Comparison of ENCODE assay signal across 7 mouse cellular contexts in the genomic region with DNA sequence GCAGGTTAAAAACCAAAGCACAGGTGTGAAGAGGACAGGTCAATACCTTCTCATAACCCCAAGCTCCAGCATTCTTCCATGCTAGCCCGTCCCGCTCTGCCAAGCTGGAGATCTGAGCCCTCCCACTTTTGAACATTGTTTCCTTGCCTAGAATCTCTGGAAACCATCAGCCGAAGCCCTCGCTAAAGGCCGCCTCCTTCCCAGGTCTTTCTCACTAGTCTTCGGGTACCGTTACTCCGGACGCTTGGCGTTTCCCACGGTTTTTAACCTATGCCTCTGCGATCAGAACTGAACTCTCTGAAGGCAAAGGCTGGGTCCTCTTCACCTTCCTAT. TPM values are rescaled to one million over a fixed set of nuclear protein-coding genes. Genes with fewer than 3 reads are reported as not detected.
DNase-seq lines count a peak whose midpoint lies in the region; ATAC-seq and TF ChIP-seq lines count a peak whose summit lies in the region.

No protein-coding gene starts in this region.

- H3K4me1 ChIP-seq in lung, embryonic 15.5 days = peaks cover 13% of the 10 kb centered on the region
- H3K4me1 ChIP-seq in hindbrain, embryonic 11.5 days (replicated peaks; ENCODE audit: control insufficient read depth, insufficient read depth, low read length) = peaks cover 9% of the 10 kb centered on the region; the same call in 1 of the 2 replicates
- H3K4me1 ChIP-seq in liver, postnatal 0 days (ENCODE audit: insufficient read depth) = peaks cover 23% of the 10 kb centered on the region

- TF ChIP-seq EP300 in liver, postnatal 0 days (IDR thresholded peaks at IDR 0.05; ENCODE audit: low read depth) = no peak

- peak overlapping the region; percentile 92 for H3K9ac ChIP-seq in lung, embryonic 15.5 days
- peak overlapping the region; percentile 93 for H3K9ac ChIP-seq in hindbrain, embryonic 11.5 days (ENCODE audit: low read depth, low read length)
- peak overlapping the region; percentile 83 for H3K9ac ChIP-seq in liver, postnatal 0 days (replicated peaks)

- no peaks in the 10 kb centered on the region for H3K27me3 ChIP-seq in lung, embryonic 15.5 days
- H3K27me3 ChIP-seq in hindbrain, embryonic 11.5 days (ENCODE audit: control insufficient read depth, insufficient read depth, low read length) = no peaks in the 10 kb centered on the region
- H3K27me3 ChIP-seq in liver, postnatal 0 days (ENCODE audit: insufficient read depth, low read length) = no peaks in the 10 kb centered on the region

- DNase-seq in lung, postnatal 4 days = no peak
- peak; percentile 33 for DNase-seq in c-Kit-negative CD71-positive TER-119-positive erythroid progenitor cells, embryonic 14.5 days (ENCODE audit: low read depth, low spot score)
- no peak for DNase-seq in hindbrain, embryonic 11.5 days (ENCODE audit: low spot score)
- no peak for DNase-seq in liver, postnatal 0 days
- DNase-seq in urinary bladder, postnatal 4 days (ENCODE audit: low spot score in 2 of 2) = no peak
- DNase-seq in cerebellum, adult 11 months = no peak

- H3K27ac ChIP-seq in lung, embryonic 15.5 days = peak overlapping the region; percentile 77
- no peak overlapping the region for H3K27ac ChIP-seq in hindbrain, embryonic 11.5 days (ENCODE audit: low read depth, low read length)
- peak overlapping the region; percentile 89 for H3K27ac ChIP-seq in liver, postnatal 0 days (ENCODE audit: low read depth)

- H3K9me3 ChIP-seq in lung, embryonic 15.5 days = no peaks in the 10 kb centered on the region
- H3K9me3 ChIP-seq in hindbrain, embryonic 11.5 days (ENCODE audit: control insufficient read depth, low read length) = no peaks in the 10 kb centered on the region
- no peaks in the 10 kb centered on the region for H3K9me3 ChIP-seq in liver, postnatal 0 days (ENCODE audit: low read length)

- H3K4me3 ChIP-seq in lung, embryonic 15.5 days = peak overlapping the region; percentile 90
- H3K4me3 ChIP-seq in hindbrain, embryonic 11.5 days (ENCODE audit: low read depth, low read length) = peak overlapping the region; percentile 89
- H3K4me3 ChIP-seq in liver, postnatal 0 days (ENCODE audit: low read depth, low read length) = peak overlapping the region; percentile 80

- TF ChIP-seq CTCF in liver, postnatal 0 days (IDR thresholded peaks at IDR 0.05; ENCODE audit: low read depth) = no peak

- peak overlapping the region; percentile 80 for H3K4me2 ChIP-seq in lung, embryonic 15.5 days
- peak overlapping the region; percentile 87 for H3K4me2 ChIP-seq in hindbrain, embryonic 11.5 days (replicated peaks; ENCODE audit: low read depth, low read length)
- H3K4me2 ChIP-seq in liver, postnatal 0 days (ENCODE audit: low read depth, low read length) = peak overlapping the region; percentile 77

- WGBS in lung, embryonic 15.5 days = under 1% methylated on average over 12 of the region's 12 CpGs
- WGBS in hindbrain, embryonic 11.5 days = under 1% methylated on average over 12 of the region's 12 CpGs
- under 1% methylated on average over 12 of the region's 12 CpGs for WGBS in liver, postnatal 0 days (ENCODE audit: insufficient replicate concordance)

- H3K36me3 ChIP-seq in lung, embryonic 15.5 days = peaks cover 14% of the 10 kb centered on the region; the same call in 1 of the 2 replicates
- no peaks in the 10 kb centered on the region for H3K36me3 ChIP-seq in hindbrain, embryonic 11.5 days (ENCODE audit: control insufficient read depth, insufficient read depth, low read length)
- H3K36me3 ChIP-seq in liver, postnatal 0 days (replicated peaks; ENCODE audit: insufficient read depth, low read length) = peaks cover 17% of the 10 kb centered on the region

- no peak for ATAC-seq in lung, embryonic 15.5 days (ENCODE audit: borderline replicate concordance, extremely low read depth, low FRiP score, low TSS enrichment)
- ATAC-seq in hindbrain, embryonic 11.5 days (ENCODE audit: low FRiP score) = no peak
- 0 out of 2 replicates have a peak, but pooled peaks have one; percentile 1 for ATAC-seq in liver, postnatal 0 days

RNA-seq across cellular contexts. Expression of a gene that starts 0.7 kb away (rescaled TPM):
- 146 and 149 TPM in 2 replicates for polyA plus RNA-seq in lung, embryonic 15.5 days (2015; fragmentation: Nextera tagmentation; extraction: Ambion mirVana)
- 172 TPM in 2 replicates for polyA plus RNA-seq in hindbrain, embryonic 11.5 days (2014; fragmentation: Nextera tagmentation; extraction: Ambion mirVana)
- polyA plus RNA-seq in liver, postnatal 0 days (2015; fragmentation: Nextera tagmentation; extraction: Ambion mirVana) = 40.3 and 42.8 TPM in 2 replicates

RNA-seq across cellular contexts. Expression of a gene that starts 15.9 kb away (rescaled TPM):
- polyA plus RNA-seq in lung, embryonic 15.5 days (2015; fragmentation: Nextera tagmentation; extraction: Ambion mirVana) = 85.4 and 91.3 TPM in 2 replicates
- 288 and 318 TPM in 2 replicates for polyA plus RNA-seq in hindbrain, embryonic 11.5 days (2014; fragmentation: Nextera tagmentation; extraction: Ambion mirVana)
- polyA plus RNA-seq in liver, postnatal 0 days (2015; fragmentation: Nextera tagmentation; extraction: Ambion mirVana) = 33.1 and 35.0 TPM in 2 replicates

RNA-seq across cellular contexts. Expression of a gene that starts 31.7 kb away (rescaled TPM):
- 3.3 and 3.5 TPM in 2 replicates for polyA plus RNA-seq in lung, embryonic 15.5 days (2015; fragmentation: Nextera tagmentation; extraction: Ambion mirVana)
- 0.68 and 1.0 TPM in 2 replicates for polyA plus RNA-seq in hindbrain, embryonic 11.5 days (2014; fragmentation: Nextera tagmentation; extraction: Ambion mirVana)
- 0.95 and 1.3 TPM in 2 replicates for polyA plus RNA-seq in liver, postnatal 0 days (2015; fragmentation: Nextera tagmentation; extraction: Ambion mirVana)

RNA-seq across cellular contexts. Expression of a gene that starts 47.1 kb away (rescaled TPM):
- polyA plus RNA-seq in lung, embryonic 15.5 days (2015; fragmentation: Nextera tagmentation; extraction: Ambion mirVana) = 1.6 and 2.3 TPM in 2 replicates
- polyA plus RNA-seq in hindbrain, embryonic 11.5 days (2014; fragmentation: Nextera tagmentation; extraction: Ambion mirVana) = 0.06 and 0.33 TPM in 2 replicates
- polyA plus RNA-seq in liver, postnatal 0 days (2015; fragmentation: Nextera tagmentation; extraction: Ambion mirVana) = 0.06 and 0.12 TPM in 2 replicates
